Mouse (Mus musculus) embryo, embryonic 10 days (tissue): ENCODE measurements around the gene Slc13a1.

Experiments
- DNase-seq: peaks from one replicate; pipeline ENCODE4 v3.0.0-alpha.2; 2015; ENCODE audit warnings: low spot score

The Slc13a1 gene

DNA sequence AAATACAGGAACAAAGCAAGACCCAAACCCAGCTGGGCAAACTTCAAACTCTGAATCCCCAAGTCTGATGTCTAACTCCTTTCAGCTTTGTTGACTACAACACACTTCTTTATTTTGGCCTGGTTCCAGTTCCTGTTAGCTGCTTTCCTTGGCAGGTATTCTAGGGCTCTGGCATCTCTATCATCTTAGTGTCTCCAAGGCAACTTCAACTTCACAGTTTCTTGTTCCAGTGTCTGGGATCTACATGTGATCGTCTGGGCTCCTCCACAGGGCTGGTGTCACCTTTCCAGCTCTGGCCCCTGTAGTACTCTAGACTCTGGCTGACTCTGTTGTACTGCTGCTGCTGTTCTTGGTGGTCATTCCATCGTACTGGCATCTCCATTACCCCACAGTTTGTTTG is 91.8 kb downstream of the Slc13a1 start:
- no peak for DNase-seq

DNA sequence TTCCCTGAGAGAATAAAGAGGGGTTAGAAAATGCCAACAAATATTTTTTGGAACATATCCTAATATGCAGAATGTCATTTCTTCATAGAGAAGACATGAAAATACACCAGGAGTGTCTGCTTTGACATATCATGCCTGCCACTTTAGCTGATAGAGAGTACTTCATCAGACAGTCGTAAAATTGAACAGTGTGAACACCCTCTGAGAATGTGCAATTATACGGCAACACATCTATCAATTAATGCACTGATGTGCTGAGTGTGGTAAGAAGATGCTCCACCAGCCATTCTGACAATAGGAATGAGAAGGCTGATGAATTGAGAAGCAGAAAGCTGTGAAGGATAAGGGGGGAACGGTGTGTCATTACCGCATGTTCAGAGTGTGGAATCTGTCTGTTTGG is 95.1 kb downstream of the Slc13a1 start:
- DNase-seq = no peak

GRCm38 (mm10) chr6:24059754-24060153 is 108.1 kb downstream of the Slc13a1 start:
- DNase-seq = no peak

- no peak for DNase-seq
Observed at GRCm38 (mm10) chr6:24055086-24055485, 112.8 kb downstream of the Slc13a1 start.

DNA sequence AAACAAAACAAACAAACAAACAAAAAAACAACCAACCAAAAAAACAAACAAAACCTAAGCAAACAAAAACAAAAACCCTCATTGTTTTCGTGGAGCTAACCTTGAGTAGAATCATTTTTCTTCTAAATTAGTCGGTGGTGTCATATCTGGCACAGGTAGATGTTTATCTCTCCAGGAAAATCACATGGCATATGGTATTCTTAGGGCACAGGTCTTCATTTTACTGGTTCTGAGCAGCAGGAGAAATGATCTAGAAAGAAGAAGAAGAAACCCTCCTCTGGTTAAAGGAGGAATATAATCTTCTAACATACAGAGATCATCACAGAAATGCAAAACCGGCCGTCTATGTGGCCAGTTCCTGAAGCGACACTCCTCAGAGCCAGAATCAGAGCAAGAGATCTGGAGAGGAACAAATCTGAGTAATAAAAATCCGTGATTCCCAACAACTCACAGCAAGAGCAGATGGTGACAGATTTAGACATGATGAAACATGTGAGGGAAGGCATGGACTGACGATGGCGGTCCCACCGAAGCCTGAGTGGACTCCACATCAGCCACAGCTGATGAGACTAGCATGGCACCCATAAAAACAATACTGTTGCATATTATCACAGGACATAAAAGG is 113.7 kb downstream of the Slc13a1 start:
- no peak for DNase-seq

GRCm38 (mm10) chr6:24047014-24047770 is 120.7 kb downstream of the Slc13a1 start:
- DNase-seq = no peak

GRCm38 (mm10) chr6:24043496-24043895 is 124.4 kb downstream of the Slc13a1 start:
- no peak for DNase-seq
